Mouse (Mus musculus) gastrocnemius, adult 2 months (tissue): ENCODE data around the gene Vmn2r82. TPM values are rescaled to one million over a fixed set of nuclear protein-coding genes. Genes with fewer than 3 reads are reported as not detected.
A peak's percentile ranks its signal among the peaks of the same experiment; 100 is the strongest.
"Not testable (repeated sequence)": the region's sequence is repeated elsewhere in the genome, so short reads cannot be mapped to it uniquely, and the experiment has no call there.

ENCODE experiments used
- DNase-seq: peaks from one replicate; pipeline ENCODE4 v3.0.0; 2022
- H3K27ac ChIP-seq: fragments of 200-600 bp; 2 replicates; pipeline ENCODE4 v1.8.1; 2022; ENCODE audit warnings: mild to moderate bottlenecking
- H3K4me3 ChIP-seq: fragments of 200-600 bp; 2 replicates; pipeline ENCODE4 v1.8.1; 2022; ENCODE audit warnings: mild to moderate bottlenecking, moderate library complexity
- CTCF ChIP-seq: fragments of 200-600 bp; IDR thresholded peaks from 2 replicates; pipeline ENCODE4 v1.8.1; 2022; ENCODE audit warnings: antibody characterized with exemption, mild to moderate bottlenecking, moderate library complexity
- intact Hi-C: fragments of 180-260 bp; cut with DNase I; formaldehyde crosslinking; loops from one replicate; pipeline ENCODE4 v1.15.1; 2025
- long read RNA-seq, 2 experiments: library from polyadenylated mRNA; stranded (forward); transcript quantifications; one replicate each; pipeline ENCODE4 v2.0.0; 2021
- total RNA-seq, 2 experiments: library from RNA; stranded (reverse); gene quantifications; 2 replicates each; pipeline ENCODE4 v1.2.3; 2021

Vmn2r82 gene
- total RNA-seq, result not detected
- long read RNA-seq, experiment 1, result 0 reads
- long read RNA-seq, experiment 2, result 0 reads

DNA sequence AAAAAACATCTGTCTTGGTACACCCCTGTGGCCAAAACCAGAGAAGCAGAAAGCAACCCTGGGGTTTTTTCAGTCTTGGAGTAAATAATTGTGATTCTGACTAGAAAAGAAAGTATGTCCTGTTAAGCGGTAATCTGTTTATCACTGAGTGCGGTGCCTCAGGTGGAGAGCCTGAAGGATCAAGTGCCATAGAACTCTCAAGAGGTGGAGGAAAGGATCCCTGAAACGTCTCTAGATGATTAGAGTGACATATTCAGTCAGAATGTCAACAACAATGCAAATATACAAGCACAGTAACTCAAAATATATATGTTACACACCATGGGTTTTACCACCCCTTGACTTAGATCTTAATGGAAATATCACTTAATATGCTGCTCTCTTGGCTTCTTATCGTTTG is at the start of gene Vmn2r82:
Gene Vmn2r82 (plus strand): TSS at position 301 of the 400 bp plus-strand sequence.
- H3K27ac ChIP-seq, H3K4me3 ChIP-seq, intact Hi-C loops, DNase-seq: not testable (repeated sequence)

- DNase-seq, H3K27ac ChIP-seq, intact Hi-C loops: not testable (repeated sequence)
- peak; percentile 16; the same call in 1 of the 2 replicates for TF ChIP-seq CTCF
- H3K4me3 ChIP-seq, result peak overlapping the region; percentile 36; the same call in 1 of the 2 replicates
Measured at GRCm38 (mm10) chr10:79322033-79322736, 34.1 kb upstream of the Vmn2r82 start.

GRCm38 (mm10) chr10:79322737-79323086 is 33.6 kb upstream of the Vmn2r82 start:
- H3K4me3 ChIP-seq, result no peak overlapping the region
- no peak overlapping the region for H3K27ac ChIP-seq
- no peak for DNase-seq
- intact Hi-C loops, result no loop called here
- TF ChIP-seq CTCF, result no peak

GRCm38 (mm10) chr10:79399946-79400700 is 43.8 kb downstream of the Vmn2r82 start:
- H3K4me3 ChIP-seq, H3K27ac ChIP-seq, intact Hi-C loops, DNase-seq: not testable (repeated sequence)

- intact Hi-C loops, result no loop called here
- Histone ChIP-seq H3K4me3 (peak overlapping the region; percentile 43), H3K27ac (no peak overlapping the region)
- no peak for DNase-seq
- TF ChIP-seq CTCF, result no peak
Measured at GRCm38 (mm10) chr10:79417142-79417771, 60.9 kb downstream of the Vmn2r82 start.

- DNase-seq, intact Hi-C loops, H3K4me3 ChIP-seq, H3K27ac ChIP-seq: not testable (repeated sequence)
Measured at GRCm38 (mm10) chr10:79417772-79418170, 61.5 kb downstream of the Vmn2r82 start.

DNA sequence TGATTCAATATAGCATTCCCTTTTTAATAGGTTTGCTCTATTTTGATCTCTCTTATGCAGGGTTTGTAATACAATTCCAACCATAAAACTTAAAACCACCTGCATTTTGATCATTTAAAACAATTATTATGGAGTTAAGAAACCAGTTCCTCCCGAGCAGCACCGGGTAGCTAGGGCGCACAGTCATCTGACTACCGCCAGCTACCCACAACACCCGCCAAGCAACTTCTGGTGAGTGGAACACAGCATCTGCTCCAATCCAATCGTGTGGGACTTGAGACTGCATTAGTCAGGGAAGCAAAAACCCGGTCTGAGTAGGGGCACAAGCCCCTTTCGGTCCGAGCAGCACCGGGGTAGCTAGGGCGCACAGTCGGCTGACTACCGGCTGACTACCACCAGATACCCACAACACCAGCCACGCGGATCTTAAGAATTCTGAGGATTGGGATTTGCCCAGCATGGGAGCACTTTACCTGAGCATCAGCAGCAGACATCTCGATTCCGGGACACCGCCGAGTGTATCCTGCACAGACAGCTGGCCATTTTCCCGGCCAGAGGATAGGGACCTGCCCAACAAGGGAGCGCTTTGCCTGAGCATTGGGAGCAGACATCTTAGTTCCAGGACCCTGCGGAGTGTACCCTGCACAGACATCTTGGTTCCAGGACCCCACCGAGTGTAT is 79.0 kb downstream of the Vmn2r82 start:
- DNase-seq, H3K27ac ChIP-seq, intact Hi-C loops, H3K4me3 ChIP-seq: not testable (repeated sequence)

Other genes starting within 250 kb of the Vmn2r82 start
- gene Vmn2r80, start 207.8 kb upstream of the Vmn2r82 start, total RNA-seq, result not detected
- not detected for gene Vmn2r81, start 108.8 kb upstream of the Vmn2r82 start, total RNA-seq
- not detected for gene Vmn2r83, start 112.2 kb downstream of the Vmn2r82 start, total RNA-seq
- under 1 TPM; 0.71 to 0.73 TPM for gene Plpp2, start 177.3 kb downstream of the Vmn2r82 start, total RNA-seq
- 10 to 100 TPM; 15.8 to 18.9 TPM for gene Mier2, start 198.7 kb downstream of the Vmn2r82 start, total RNA-seq
- not detected for gene Theg, start 230.8 kb downstream of the Vmn2r82 start, total RNA-seq